Comparison of ENCODE assay signal across 21 mouse cellular contexts in the genomic region with DNA sequence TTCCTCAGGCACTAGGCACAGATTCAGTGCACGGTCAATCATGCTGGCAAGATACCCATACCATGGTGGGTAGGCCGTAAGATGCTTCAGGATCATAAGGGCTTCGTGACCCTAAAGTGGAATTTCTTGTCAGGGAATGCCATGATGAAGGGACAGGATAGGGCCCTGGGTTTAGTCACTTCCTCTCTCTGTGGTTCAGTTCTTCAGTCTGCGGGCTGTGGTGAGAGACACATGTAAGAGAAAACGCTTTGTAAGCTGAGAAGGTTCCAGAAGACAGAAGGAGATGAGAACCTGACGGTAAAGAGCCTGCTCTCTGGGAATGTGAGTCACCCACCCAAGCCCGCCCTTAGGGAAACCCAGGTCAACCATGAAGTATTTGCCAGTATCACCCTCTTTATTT. TPM values are rescaled to one million over a fixed set of nuclear protein-coding genes. Genes with fewer than 3 reads are reported as not detected.
A peak's percentile ranks its signal among the peaks of the same experiment; 100 is the strongest.
DNase-seq lines count a peak whose midpoint lies in the region; ATAC-seq and TF ChIP-seq lines count a peak whose summit lies in the region.
"Had no signal": no experiment of that assay in that cellular context is flagged by ENCODE, and none has a peak within 500 bp of the region (broad histone marks: within the 10 kb centered on the region; RNA-seq: fewer than 3 reads in every experiment).

No protein-coding gene starts in this region.

- no peaks in the 10 kb centered on the region for H3K36me3 ChIP-seq in thymus, adult 2 months (ENCODE audit: control insufficient read depth, insufficient read depth, low read length)
- H3K36me3 ChIP-seq in kidney, embryonic 14.5 days (ENCODE audit: control insufficient read depth, insufficient read depth, low read length), result no peaks in the 10 kb centered on the region
- H3K36me3 ChIP-seq: forebrain, embryonic 15.5 days; heart, embryonic 15.5 days; hindbrain, embryonic 12.5 days; limb, embryonic 13.5 days; stomach, embryonic 15.5 days had no signal

- H3K27ac ChIP-seq in thymus, adult 2 months (ENCODE audit: control insufficient read depth, insufficient read depth, low read length), result no peak overlapping the region
- no peak overlapping the region for H3K27ac ChIP-seq in kidney, embryonic 14.5 days (ENCODE audit: low read depth, low read length)
- H3K27ac ChIP-seq: forebrain, embryonic 15.5 days; heart, embryonic 15.5 days; hindbrain, embryonic 12.5 days; layer of hippocampus, adult 2 months; left cerebral cortex, adult 2 months; limb, embryonic 13.5 days; stomach, embryonic 15.5 days had no signal

- TF ChIP-seq CTCF in thymus, adult 2 months (IDR thresholded peaks at IDR 0.05; ENCODE audit: borderline replicate concordance, control insufficient read depth, extremely low read depth, insufficient read depth, low read length, poor library complexity), result no peak

- 23% methylated on average over 7 of the region's 7 CpGs for WGBS in thymus, adult 2 months
- WGBS in kidney, embryonic 14.5 days, result 76% methylated on average over 7 of the region's 7 CpGs

- peaks cover 19% of the 10 kb centered on the region for H3K4me1 ChIP-seq in thymus, adult 2 months (replicated peaks; ENCODE audit: control insufficient read depth, insufficient read depth, low read length)
- no peaks in the 10 kb centered on the region for H3K4me1 ChIP-seq in kidney, embryonic 14.5 days (ENCODE audit: control insufficient read depth, insufficient read depth, low read length)
- H3K4me1 ChIP-seq: forebrain, embryonic 15.5 days; hindbrain, embryonic 12.5 days; stomach, embryonic 15.5 days had no signal

- H3K4me3 ChIP-seq in thymus, adult 2 months (ENCODE audit: control insufficient read depth, insufficient read depth, low read length), result no peak overlapping the region
- no peak overlapping the region for H3K4me3 ChIP-seq in kidney, embryonic 14.5 days (ENCODE audit: low read length)
- H3K4me3 ChIP-seq: forebrain, embryonic 15.5 days; heart, embryonic 15.5 days; hindbrain, embryonic 12.5 days; layer of hippocampus, adult 2 months; left cerebral cortex, adult 2 months; limb, embryonic 13.5 days; stomach, embryonic 15.5 days had no signal

- H3K9me3 ChIP-seq in kidney, embryonic 14.5 days (ENCODE audit: control insufficient read depth, low read length), result no peaks in the 10 kb centered on the region
- H3K9me3 ChIP-seq: forebrain, embryonic 15.5 days; heart, embryonic 15.5 days; hindbrain, embryonic 12.5 days; limb, embryonic 13.5 days; stomach, embryonic 15.5 days had no signal

- no peak for TF ChIP-seq POLR2A in thymus, adult 2 months (IDR thresholded peaks at IDR 0.05; ENCODE audit: control insufficient read depth, extremely low read depth, insufficient read depth, low read length, poor library complexity)

- ATAC-seq in common myeloid progenitor, adult 5-6 weeks (replicated peaks; ENCODE audit: low read depth, poor library complexity, severe bottlenecking), result peak; percentile 78
- 0 out of 2 replicates have a peak, but pooled peaks have one; percentile 43 for ATAC-seq in monocyte, adult 5-6 weeks (replicated peaks; ENCODE audit: insufficient number of reproducible peaks, low FRiP score, low TSS enrichment, poor library complexity, severe bottlenecking)
- no peak for ATAC-seq in kidney, embryonic 14.5 days (ENCODE audit: low FRiP score, low TSS enrichment)
- ATAC-seq: forebrain, embryonic 15.5 days had no signal

- H3K4me2 ChIP-seq in kidney, embryonic 14.5 days (replicated peaks; ENCODE audit: low read depth, low read length), result no peak overlapping the region
- H3K4me2 ChIP-seq: forebrain, embryonic 15.5 days; heart, embryonic 15.5 days; hindbrain, embryonic 12.5 days; limb, embryonic 13.5 days; stomach, embryonic 15.5 days had no signal

- H3K27me3 ChIP-seq in thymus, adult 2 months (ENCODE audit: control insufficient read depth, insufficient read depth, low read length), result no peaks in the 10 kb centered on the region
- H3K27me3 ChIP-seq in kidney, embryonic 14.5 days (ENCODE audit: control insufficient read depth, insufficient read depth, low read length), result no peaks in the 10 kb centered on the region
- H3K27me3 ChIP-seq: forebrain, embryonic 15.5 days; heart, embryonic 15.5 days; hindbrain, embryonic 12.5 days; limb, embryonic 13.5 days; stomach, embryonic 15.5 days had no signal

- DNase-seq in thymus, adult 2 months, result peak; percentile 49
- DNase-seq in thymus, postnatal 4 days, result no peak
- DNase-seq in right cerebral cortex, postnatal 4 days, result no peak
- no peak for DNase-seq in layer of hippocampus, adult 18-20 months (ENCODE audit: low spot score in 2 of 2)
- DNase-seq in cerebellum, adult 9-11 months, result no peak
- DNase-seq: cerebellum, adult 18-20 months; gastrocnemius, postnatal 14 days; kidney, adult 8-10 months; lung, adult 18-20 months; right cerebral cortex, postnatal 25 days had no signal

- H3K9ac ChIP-seq in kidney, embryonic 14.5 days (ENCODE audit: low read depth, low read length), result no peak overlapping the region
- H3K9ac ChIP-seq: forebrain, embryonic 15.5 days; heart, embryonic 15.5 days; hindbrain, embryonic 12.5 days; limb, embryonic 13.5 days; stomach, embryonic 15.5 days had no signal

RNA-seq across cellular contexts. Expression of a gene that starts 19.8 kb away (rescaled TPM):
- polyA plus RNA-seq in thymus, adult 2 months (2012; rRNA removed), result 3.1 and 4.1 TPM in 2 replicates
- 0.37 TPM in 1 of 2 replicates, not detected in the other for total RNA-seq in common myeloid progenitor, adult 5-6 weeks (2017)
- total RNA-seq in monocyte, adult 5-6 weeks (2017), result 0.38 to 7.2 TPM (median 0.53 TPM) in 3 replicates
- total RNA-seq in layer of hippocampus, adult 18-20 months (2021), result 1 to 10 TPM; 7.1 to 7.4 TPM
- 2.0 and 3.7 TPM in 2 replicates for polyA plus RNA-seq in kidney, embryonic 14.5 days (2014; fragmentation: Nextera tagmentation; extraction: Ambion mirVana)
- total RNA-seq: megakaryocyte-erythroid progenitor cell, adult 5-6 weeks had no signal

RNA-seq across cellular contexts. Expression of a gene that starts 31.9 kb away (rescaled TPM):
- polyA plus RNA-seq in thymus, adult 2 months (2012; rRNA removed), result 80.2 and 125 TPM in 2 replicates
- not detected in 2 replicates for total RNA-seq in common myeloid progenitor, adult 5-6 weeks (2017)
- total RNA-seq in monocyte, adult 5-6 weeks (2017), result 1.6 to 7.1 TPM in 2 of 3 replicates, not detected in the other
- total RNA-seq in layer of hippocampus, adult 18-20 months (2021), result 10 to 100 TPM in 1 of 2 experiments, 1 to 10 TPM in 1; 10.0 to 10.5 TPM
- polyA plus RNA-seq in kidney, embryonic 14.5 days (2014; fragmentation: Nextera tagmentation; extraction: Ambion mirVana), result 168 and 204 TPM in 2 replicates

RNA-seq across cellular contexts. Expression of a gene that starts 48.9 kb away (rescaled TPM):
- polyA plus RNA-seq in thymus, adult 2 months (2012; rRNA removed), result 145 and 198 TPM in 2 replicates
- 141 and 159 TPM in 2 replicates for total RNA-seq in common myeloid progenitor, adult 5-6 weeks (2017)
- 678 to 973 TPM (median 884 TPM) in 3 replicates for total RNA-seq in monocyte, adult 5-6 weeks (2017)
- 10 to 100 TPM; 56.9 to 62.7 TPM for total RNA-seq in layer of hippocampus, adult 18-20 months (2021)
- 47.4 and 76.1 TPM in 2 replicates for polyA plus RNA-seq in kidney, embryonic 14.5 days (2014; fragmentation: Nextera tagmentation; extraction: Ambion mirVana)

RNA-seq across cellular contexts. Expression of a gene that starts 52.5 kb away (rescaled TPM):
- polyA plus RNA-seq in thymus, adult 2 months (2012; rRNA removed), result 43.3 and 44.1 TPM in 2 replicates
- total RNA-seq in common myeloid progenitor, adult 5-6 weeks (2017), result 44.5 and 45.6 TPM in 2 replicates
- total RNA-seq in monocyte, adult 5-6 weeks (2017), result 15.4 to 29.0 TPM (median 21.4 TPM) in 3 replicates
- 10 to 100 TPM; 41.5 to 41.7 TPM for total RNA-seq in layer of hippocampus, adult 18-20 months (2021)
- 37.5 and 56.6 TPM in 2 replicates for polyA plus RNA-seq in kidney, embryonic 14.5 days (2014; fragmentation: Nextera tagmentation; extraction: Ambion mirVana)
